Mouse (Mus musculus): ENCODE measurements at regions not wholly inside any gene's neighbourhood (a gene's known extent, or its start where the extent isn't known, plus 50 kb on each side); places are given as distances from the start of the nearest gene placed in this dataset.

DNA sequence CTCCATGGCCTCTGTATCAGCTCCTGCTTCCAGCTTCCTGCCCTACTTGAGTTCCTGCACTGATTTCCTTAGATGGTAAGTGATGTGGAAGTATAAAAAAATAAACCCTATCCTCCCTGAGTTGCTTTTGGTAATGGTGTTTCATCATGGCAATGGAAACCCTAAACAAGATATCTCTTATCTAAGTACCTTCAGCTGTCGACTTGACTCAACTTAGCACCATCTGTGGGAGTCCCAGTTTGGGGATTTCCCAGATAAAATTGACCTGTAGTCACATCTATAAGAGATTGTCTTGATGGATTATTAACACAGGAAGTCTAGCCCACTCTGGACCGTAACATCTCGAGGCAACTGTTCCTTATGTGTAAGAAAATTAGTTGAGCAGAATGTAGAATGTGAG lies 570.2 kb upstream of the Gm10306 start:
- H3K4me1 ChIP-seq (ENCODE audit: control insufficient read depth in 2 of 2, insufficient read depth in 2 of 2, low read length in 2 of 2) = no peaks in the 10 kb centered on the region
- no peak for ATAC-seq (ENCODE audit: insufficient number of reproducible peaks, insufficient read depth, low FRiP score, low read depth)
- H3K9me3 ChIP-seq (ENCODE audit: control insufficient read depth, low read length) = no peaks in the 10 kb centered on the region
- WGBS = 54% methylated on average over 3 of the region's 3 CpGs
- H3K27ac ChIP-seq (replicated peaks in 1 of 2; ENCODE audit: control insufficient read depth in 1 of 2, insufficient read depth in 1 of 2, low read depth in 2 of 2, low read length in 2 of 2) = no peak overlapping the region
- no peak overlapping the region for H3K4me2 ChIP-seq (ENCODE audit: low read length)
- H3K27me3 ChIP-seq (ENCODE audit: control insufficient read depth, insufficient read depth, low read length) = no peaks in the 10 kb centered on the region
- H3K36me3 ChIP-seq (ENCODE audit: control insufficient read depth, insufficient read depth, low read length) = no peaks in the 10 kb centered on the region
- no peak overlapping the region for H3K4me3 ChIP-seq (ENCODE audit: control insufficient read depth in 1 of 2, insufficient read depth in 1 of 2, low read depth in 1 of 2, low read length in 2 of 2)
- no peak overlapping the region for H3K9ac ChIP-seq (ENCODE audit: low read length)

GRCm38 (mm10) chr4:93990273-93990869 lies 566.0 kb upstream of the Gm10306 start:
- ATAC-seq (ENCODE audit: insufficient number of reproducible peaks, insufficient read depth, low FRiP score, low read depth) = no peak
- Histone ChIP-seq H3K4me1 (ENCODE audit: control insufficient read depth in 2 of 2, insufficient read depth in 2 of 2, low read length in 2 of 2) (no peaks in the 10 kb centered on the region), H3K4me3 (ENCODE audit: control insufficient read depth in 1 of 2, insufficient read depth in 1 of 2, low read depth in 1 of 2, low read length in 2 of 2) (no peak overlapping the region), H3K4me2 (ENCODE audit: low read length) (no peak overlapping the region), H3K27ac (replicated peaks in 1 of 2; ENCODE audit: control insufficient read depth in 1 of 2, insufficient read depth in 1 of 2, low read depth in 2 of 2, low read length in 2 of 2) (no peak overlapping the region), H3K9ac (ENCODE audit: low read length) (no peak overlapping the region), H3K36me3 (ENCODE audit: control insufficient read depth, insufficient read depth, low read length) (no peaks in the 10 kb centered on the region), H3K27me3 (ENCODE audit: control insufficient read depth, insufficient read depth, low read length) (no peaks in the 10 kb centered on the region), H3K9me3 (ENCODE audit: control insufficient read depth, low read length) (no peaks in the 10 kb centered on the region)
- 77% methylated on average over 7 of the region's 7 CpGs for WGBS

GRCm38 (mm10) chr4:94005818-94006217 lies 550.5 kb upstream of the Gm10306 start:
- H3K27ac ChIP-seq (replicated peaks in 1 of 2; ENCODE audit: control insufficient read depth in 1 of 2, insufficient read depth in 1 of 2, low read depth in 2 of 2, low read length in 2 of 2) = no peak overlapping the region
- no peak overlapping the region for H3K9ac ChIP-seq (ENCODE audit: low read length)
- no peaks in the 10 kb centered on the region for H3K36me3 ChIP-seq (ENCODE audit: control insufficient read depth, insufficient read depth, low read length)
- H3K4me1 ChIP-seq (ENCODE audit: control insufficient read depth in 2 of 2, insufficient read depth in 2 of 2, low read length in 2 of 2) = no peaks in the 10 kb centered on the region
- H3K4me3 ChIP-seq (ENCODE audit: control insufficient read depth in 1 of 2, insufficient read depth in 1 of 2, low read depth in 1 of 2, low read length in 2 of 2) = no peak overlapping the region
- WGBS = 37% methylated on average over 1 of the region's 1 CpGs
- H3K9me3 ChIP-seq (ENCODE audit: control insufficient read depth, low read length) = no peaks in the 10 kb centered on the region
- H3K4me2 ChIP-seq (ENCODE audit: low read length) = no peak overlapping the region
- ATAC-seq (ENCODE audit: insufficient number of reproducible peaks, insufficient read depth, low FRiP score, low read depth) = no peak
- H3K27me3 ChIP-seq (ENCODE audit: control insufficient read depth, insufficient read depth, low read length) = no peaks in the 10 kb centered on the region

DNA sequence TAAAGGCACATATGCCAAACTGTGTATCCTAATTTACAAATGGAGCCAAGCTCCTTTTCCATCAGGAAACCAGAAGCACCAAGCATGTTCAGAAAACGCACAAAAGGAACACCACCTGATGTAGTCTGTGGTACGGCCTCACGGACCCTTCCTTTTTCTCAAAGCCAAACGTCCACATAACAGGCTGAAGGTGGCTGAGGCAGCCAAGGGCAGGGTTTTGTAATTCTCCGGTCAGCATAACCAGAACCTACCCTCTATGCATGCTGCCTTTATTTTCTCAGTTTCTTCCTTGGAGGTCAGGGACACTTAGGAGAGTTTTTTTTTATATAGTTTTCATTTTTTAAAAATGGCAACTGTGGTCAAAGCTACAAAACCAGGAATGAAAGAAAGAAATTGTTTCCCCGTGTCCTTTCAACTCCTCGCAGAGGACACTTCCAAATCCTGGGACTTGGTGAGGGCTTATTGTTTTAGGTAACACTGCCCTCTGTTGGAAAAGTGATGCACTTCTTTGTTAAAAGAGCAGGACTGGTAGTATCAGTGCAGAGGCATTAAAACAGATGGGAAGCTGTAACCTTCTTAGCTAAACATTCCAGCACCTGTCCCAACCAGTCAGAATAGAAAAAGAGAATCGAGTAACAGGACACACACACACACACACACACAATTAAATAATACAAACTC lies 549.1 kb upstream of the Gm10306 start:
- H3K4me2 ChIP-seq (ENCODE audit: low read length) = no peak overlapping the region
- H3K9ac ChIP-seq (ENCODE audit: low read length) = no peak overlapping the region
- H3K27me3 ChIP-seq (ENCODE audit: control insufficient read depth, insufficient read depth, low read length) = no peaks in the 10 kb centered on the region
- H3K4me3 ChIP-seq (ENCODE audit: control insufficient read depth in 1 of 2, insufficient read depth in 1 of 2, low read depth in 1 of 2, low read length in 2 of 2) = no peak overlapping the region
- no peaks in the 10 kb centered on the region for H3K4me1 ChIP-seq (ENCODE audit: control insufficient read depth in 2 of 2, insufficient read depth in 2 of 2, low read length in 2 of 2)
- 47% methylated on average over 8 of the region's 8 CpGs for WGBS
- H3K27ac ChIP-seq (replicated peaks in 1 of 2; ENCODE audit: control insufficient read depth in 1 of 2, insufficient read depth in 1 of 2, low read depth in 2 of 2, low read length in 2 of 2) = no peak overlapping the region
- no peaks in the 10 kb centered on the region for H3K36me3 ChIP-seq (ENCODE audit: control insufficient read depth, insufficient read depth, low read length)
- ATAC-seq (ENCODE audit: insufficient number of reproducible peaks, insufficient read depth, low FRiP score, low read depth) = no peak
- H3K9me3 ChIP-seq (ENCODE audit: control insufficient read depth, low read length) = no peaks in the 10 kb centered on the region

GRCm38 (mm10) chr4:94015713-94016112 lies 540.6 kb upstream of the Gm10306 start:
- H3K9me3 ChIP-seq (ENCODE audit: control insufficient read depth, low read length) = no peaks in the 10 kb centered on the region
- H3K27ac ChIP-seq (replicated peaks in 1 of 2; ENCODE audit: control insufficient read depth in 1 of 2, insufficient read depth in 1 of 2, low read depth in 2 of 2, low read length in 2 of 2) = no peak overlapping the region
- H3K9ac ChIP-seq (ENCODE audit: low read length) = no peak overlapping the region
- H3K4me2 ChIP-seq (ENCODE audit: low read length) = no peak overlapping the region
- H3K4me3 ChIP-seq (ENCODE audit: control insufficient read depth in 1 of 2, insufficient read depth in 1 of 2, low read depth in 1 of 2, low read length in 2 of 2) = no peak overlapping the region
- H3K4me1 ChIP-seq (ENCODE audit: control insufficient read depth in 2 of 2, insufficient read depth in 2 of 2, low read length in 2 of 2) = no peaks in the 10 kb centered on the region
- 70% methylated on average over 2 of the region's 2 CpGs for WGBS
- no peaks in the 10 kb centered on the region for H3K27me3 ChIP-seq (ENCODE audit: control insufficient read depth, insufficient read depth, low read length)
- no peaks in the 10 kb centered on the region for H3K36me3 ChIP-seq (ENCODE audit: control insufficient read depth, insufficient read depth, low read length)
- ATAC-seq (ENCODE audit: insufficient number of reproducible peaks, insufficient read depth, low FRiP score, low read depth) = no peak

DNA sequence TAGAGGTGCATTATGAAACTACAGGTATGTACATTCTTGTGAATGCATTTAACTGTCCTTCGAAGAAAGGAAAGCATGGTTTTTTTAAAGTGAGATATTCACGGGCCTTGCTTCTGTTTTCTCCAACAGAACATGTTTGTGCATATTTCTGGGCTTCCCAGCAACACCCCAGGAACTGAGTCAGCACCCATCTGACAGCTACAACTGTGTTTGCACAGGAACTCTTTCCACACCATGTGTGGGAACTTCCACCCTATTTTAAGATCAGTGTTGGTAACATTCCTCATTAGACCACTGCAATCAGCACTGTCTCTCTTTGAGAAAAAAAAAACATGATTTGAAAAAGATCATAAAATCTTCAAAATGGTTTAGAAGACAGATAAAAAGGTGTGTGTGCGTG lies 538.6 kb upstream of the Gm10306 start:
- Histone ChIP-seq H3K36me3 (ENCODE audit: control insufficient read depth, insufficient read depth, low read length) (no peaks in the 10 kb centered on the region), H3K4me2 (ENCODE audit: low read length) (no peak overlapping the region), H3K27me3 (ENCODE audit: control insufficient read depth, insufficient read depth, low read length) (no peaks in the 10 kb centered on the region), H3K9me3 (ENCODE audit: control insufficient read depth, low read length) (no peaks in the 10 kb centered on the region), H3K9ac (ENCODE audit: low read length) (no peak overlapping the region), H3K4me3 (ENCODE audit: control insufficient read depth in 1 of 2, insufficient read depth in 1 of 2, low read depth in 1 of 2, low read length in 2 of 2) (no peak overlapping the region), H3K4me1 (ENCODE audit: control insufficient read depth in 2 of 2, insufficient read depth in 2 of 2, low read length in 2 of 2) (no peaks in the 10 kb centered on the region), H3K27ac (replicated peaks in 1 of 2; ENCODE audit: control insufficient read depth in 1 of 2, insufficient read depth in 1 of 2, low read depth in 2 of 2, low read length in 2 of 2) (no peak overlapping the region)
- WGBS = 65% methylated on average over 3 of the region's 3 CpGs
- ATAC-seq (ENCODE audit: insufficient number of reproducible peaks, insufficient read depth, low FRiP score, low read depth) = no peak

DNA sequence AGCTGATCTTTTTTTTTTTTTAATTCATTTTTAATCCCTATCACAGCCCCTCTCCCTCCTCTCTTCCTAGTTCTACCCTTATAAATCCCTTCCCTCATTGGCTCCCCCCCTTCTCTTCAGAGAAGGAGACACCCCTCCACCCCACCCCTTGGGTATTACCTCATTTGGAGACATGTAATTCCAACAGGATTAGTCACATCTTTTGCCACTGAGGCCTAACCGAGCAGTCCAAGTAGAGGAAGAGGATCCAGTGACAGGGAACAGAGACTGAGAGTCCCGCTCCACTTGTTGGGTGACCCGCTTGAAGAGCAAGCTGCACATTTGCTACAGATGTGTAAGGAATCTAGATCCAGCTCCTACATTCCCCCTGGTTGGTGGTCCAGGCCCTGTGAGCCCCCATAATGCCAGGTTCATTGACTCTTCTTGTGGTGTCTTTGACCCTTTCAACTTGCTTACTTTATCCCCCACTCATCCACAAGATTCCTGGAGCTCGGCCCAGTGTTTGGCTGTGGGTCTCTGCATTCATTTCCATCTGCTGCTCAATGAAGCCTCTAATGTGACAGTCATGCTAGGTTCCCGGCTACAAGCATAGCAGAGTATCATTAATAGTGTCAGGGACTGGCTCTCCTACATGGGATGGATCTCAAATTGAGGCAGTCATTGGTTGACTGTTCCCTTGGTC lies 506.6 kb upstream of the Gm10306 start:
- WGBS = 72% methylated on average over 5 of the region's 5 CpGs
- ATAC-seq (ENCODE audit: insufficient number of reproducible peaks, insufficient read depth, low FRiP score, low read depth) = no peak
- Histone ChIP-seq H3K9me3 (ENCODE audit: control insufficient read depth, low read length) (no peaks in the 10 kb centered on the region), H3K9ac (ENCODE audit: low read length) (no peak overlapping the region), H3K4me1 (ENCODE audit: control insufficient read depth in 2 of 2, insufficient read depth in 2 of 2, low read length in 2 of 2) (no peaks in the 10 kb centered on the region), H3K27ac (replicated peaks in 1 of 2; ENCODE audit: control insufficient read depth in 1 of 2, insufficient read depth in 1 of 2, low read depth in 2 of 2, low read length in 2 of 2) (no peak overlapping the region), H3K4me2 (ENCODE audit: low read length) (no peak overlapping the region), H3K36me3 (ENCODE audit: control insufficient read depth, insufficient read depth, low read length) (no peaks in the 10 kb centered on the region), H3K27me3 (ENCODE audit: control insufficient read depth, insufficient read depth, low read length) (no peaks in the 10 kb centered on the region), H3K4me3 (ENCODE audit: control insufficient read depth in 1 of 2, insufficient read depth in 1 of 2, low read depth in 1 of 2, low read length in 2 of 2) (no peak overlapping the region)
